Mouse (Mus musculus) neural tube, embryonic 11.5 days (tissue): Measurements from ENCODE around the gene Gm12216. TPM values are rescaled to one million over a fixed set of nuclear protein-coding genes. Genes with fewer than 3 reads are reported as not detected.
"Not testable (repeated sequence)": the region's sequence is repeated elsewhere in the genome, so short reads cannot be mapped to it uniquely, and the experiment has no call there.

Source experiments
- ATAC-seq: fragments of 200-750 bp; cut with Nextera tagmentation; 2 replicates; pipeline ENCODE4 v1.8.0; 2017; ENCODE audit warnings: moderate number of reproducible peaks, mild to moderate bottlenecking, moderate TSS enrichment, moderate library complexity; ENCODE audit not compliant: insufficient read depth, low FRiP score, low TSS enrichment
- DNase-seq: peaks from one replicate; pipeline ENCODE4 v3.0.0-alpha.2; 2015; ENCODE audit warnings: low spot score
- H3K27ac ChIP-seq: fragments of 300-500 bp; sonication (generic); 2 replicates; pipeline ENCODE4 v1.5.1; 2014; ENCODE audit warnings: low read depth, mild to moderate bottlenecking, low read length
- H3K27me3 ChIP-seq: fragments of 300-500 bp; sonication (generic); 2 replicates; pipeline ENCODE4 v1.6.1; 2014; ENCODE audit warnings: mild to moderate bottlenecking, low read length, mixed read lengths; ENCODE audit not compliant: control insufficient read depth, insufficient read depth
- H3K36me3 ChIP-seq: fragments of 300-500 bp; sonication (generic); 2 replicates; pipeline ENCODE4 v1.6.1; 2014; ENCODE audit warnings: mild to moderate bottlenecking, low read length, moderate library complexity, mixed read lengths; ENCODE audit not compliant: control insufficient read depth, insufficient read depth
- H3K4me1 ChIP-seq: fragments of 300-500 bp; sonication (generic); 2 replicates; pipeline ENCODE4 v1.6.1; 2014; ENCODE audit warnings: low read length, mixed read lengths; ENCODE audit not compliant: control insufficient read depth, insufficient read depth
- H3K4me2 ChIP-seq: fragments of 300-500 bp; sonication (generic); 2 replicates; pipeline ENCODE4 v1.6.1; 2014; ENCODE audit warnings: low read depth, mild to moderate bottlenecking, moderate library complexity
- H3K4me3 ChIP-seq: fragments of 300-500 bp; sonication (generic); 2 replicates; pipeline ENCODE4 v1.5.1; 2014; ENCODE audit warnings: low read depth, low read length
- H3K9ac ChIP-seq: fragments of 300-500 bp; sonication (generic); 2 replicates; pipeline ENCODE4 v1.6.1; 2014; ENCODE audit warnings: mild to moderate bottlenecking, low read length
- H3K9me3 ChIP-seq: fragments of 300-500 bp; sonication (generic); 2 replicates; pipeline ENCODE4 v1.6.1; 2016; ENCODE audit warnings: low read length; ENCODE audit not compliant: control insufficient read depth
- WGBS: fragments of 180-500 bp; shearing (Covaris S2); extraction: QIAGEN DNeasy Blood & Tissue Kit; methylation state at CpG from one replicate; pipeline ENCODE4 v1.1.7; 2014; 5-methylcytosine and 5-hydroxymethylcytosine counted together
- polyA plus RNA-seq: library from polyadenylated mRNA; unstranded; fragments of >200 nt; fragmentation: Nextera tagmentation; extraction: Ambion mirVana; gene quantifications from 2 replicates; pipeline ENCODE4 v1.2.1, GENCODE M21; 2014

Gm12216 gene
- polyA plus RNA-seq, 1 experiment from 2014 or later, result not detected

DNA sequence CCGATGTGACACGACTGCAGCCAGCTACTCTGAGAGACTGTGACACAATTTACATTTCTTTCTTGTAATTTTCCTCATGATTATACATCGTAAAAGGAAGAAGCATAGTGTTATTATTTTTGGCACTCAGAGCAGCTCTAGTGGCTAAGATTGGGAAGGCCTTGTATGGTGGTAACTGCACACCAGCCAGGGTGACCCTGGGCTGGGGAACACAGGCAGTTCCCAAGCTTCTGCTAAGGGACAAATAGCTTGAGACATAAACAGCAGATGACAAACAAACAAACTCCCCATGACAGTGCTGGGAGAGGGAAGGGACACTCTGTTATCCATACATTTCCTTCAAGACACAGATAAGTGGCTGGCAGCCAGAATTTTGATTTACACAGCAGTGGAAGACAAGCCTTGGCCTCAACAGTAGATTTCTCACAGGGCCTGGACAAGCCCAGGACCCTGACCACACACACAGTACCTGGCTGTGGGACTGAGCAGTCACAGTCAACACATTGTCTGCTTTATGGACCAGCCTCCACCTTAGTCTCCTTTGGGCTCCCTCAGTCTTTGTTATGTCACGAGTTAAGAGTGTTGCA lies 5.8 kb upstream of the Gm12216 start:
- H3K9me3 ChIP-seq, DNase-seq, H3K27ac ChIP-seq, H3K4me3 ChIP-seq, H3K9ac ChIP-seq, H3K4me1 ChIP-seq, H3K4me2 ChIP-seq, H3K27me3 ChIP-seq, ATAC-seq, H3K36me3 ChIP-seq: not testable (repeated sequence)
- WGBS, result 82% methylated on average over 1 of the region's 4 CpGs

DNA sequence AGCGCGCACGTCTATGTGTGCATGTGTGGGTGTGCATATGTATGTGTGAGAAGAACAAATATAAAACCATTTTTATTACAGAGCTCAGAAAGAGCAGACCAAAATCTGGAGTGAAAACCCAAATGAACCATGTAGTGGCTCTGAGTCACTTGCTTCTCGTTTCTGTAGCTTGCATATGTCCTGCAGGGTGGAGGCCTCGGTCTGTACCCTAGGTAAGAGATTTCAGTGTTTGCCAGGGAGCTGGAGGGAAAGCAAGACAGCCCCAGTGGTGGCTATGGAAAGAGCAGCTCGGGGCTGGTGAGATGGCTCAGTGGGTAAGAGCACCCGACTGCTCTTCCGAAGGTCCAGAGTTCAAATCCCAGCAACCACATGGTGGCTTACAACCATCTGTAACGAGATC lies 1.9 kb upstream of the Gm12216 start:
- H3K4me2 ChIP-seq, H3K9me3 ChIP-seq, ATAC-seq, DNase-seq, H3K4me1 ChIP-seq, H3K27me3 ChIP-seq, H3K4me3 ChIP-seq, H3K9ac ChIP-seq, H3K36me3 ChIP-seq, H3K27ac ChIP-seq: not testable (repeated sequence)
- WGBS, result 81% methylated on average over 8 of the region's 9 CpGs

DNA sequence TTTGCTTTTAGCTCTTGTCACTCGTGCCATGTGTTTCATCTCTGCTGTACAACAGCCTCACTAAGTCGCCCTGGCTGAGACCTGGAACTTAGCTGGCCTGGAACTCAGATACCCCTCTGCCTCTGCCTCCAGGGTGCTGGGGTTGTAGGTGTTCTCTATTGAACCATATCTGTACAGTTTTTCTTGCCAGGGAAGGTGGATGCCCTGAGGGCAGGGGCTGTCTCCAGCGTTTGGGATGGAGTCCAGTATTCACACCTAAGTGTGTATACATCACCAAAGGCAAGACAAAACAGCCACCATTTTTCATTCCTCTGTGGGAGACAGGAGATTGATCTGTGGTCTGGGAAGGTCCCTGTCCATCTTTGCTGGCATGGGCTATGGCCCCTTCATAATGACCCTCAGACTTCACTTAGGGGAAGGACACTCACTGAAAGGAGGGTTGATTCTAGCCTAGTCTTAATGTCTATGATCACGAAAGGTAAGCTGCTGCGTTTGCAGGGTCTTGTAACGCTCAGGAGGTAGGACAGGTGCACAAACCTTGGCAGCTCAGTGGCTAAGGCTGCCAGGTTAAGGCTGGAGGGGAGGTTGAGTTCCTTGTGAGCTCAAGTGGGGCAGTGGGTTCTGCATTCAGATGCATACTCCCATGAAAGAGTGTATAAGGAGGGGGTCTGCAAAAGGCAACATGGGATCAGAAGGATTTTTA lies 847 bp downstream of the Gm12216 start:
- 82% methylated on average over 6 of the region's 6 CpGs for WGBS
- no peak overlapping the region for H3K9ac ChIP-seq
- H3K27me3 ChIP-seq, result no peaks in the 10 kb centered on the region
- no peak overlapping the region for H3K4me3 ChIP-seq
- H3K9me3 ChIP-seq, result no peaks in the 10 kb centered on the region
- no peak overlapping the region for H3K4me2 ChIP-seq
- no peaks in the 10 kb centered on the region for H3K4me1 ChIP-seq
- ATAC-seq (no peak), DNase-seq (no peak)
- no peak overlapping the region for H3K27ac ChIP-seq
- no peaks in the 10 kb centered on the region for H3K36me3 ChIP-seq

DNA sequence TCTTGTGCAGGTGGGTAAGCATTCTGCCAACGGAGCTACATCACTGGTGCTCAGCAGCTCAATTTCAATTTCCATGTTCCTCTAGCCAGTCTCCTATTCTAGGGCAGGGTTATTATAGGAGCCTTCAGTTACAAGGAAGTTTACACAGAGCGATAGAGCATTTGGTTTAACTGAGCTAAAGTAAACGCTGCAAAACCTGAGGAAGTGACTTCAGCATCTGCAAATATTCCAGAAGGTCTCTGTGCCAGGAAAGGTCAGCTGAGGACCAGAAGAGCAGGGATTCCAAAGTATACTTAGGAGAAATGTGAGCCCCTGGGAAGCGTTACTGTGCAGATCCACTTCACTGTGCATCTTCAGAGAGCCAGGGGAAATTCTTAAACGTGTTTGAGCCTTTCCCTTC lies 5.4 kb downstream of the Gm12216 start:
- WGBS, result 67% methylated on average over 5 of the region's 5 CpGs
- no peaks in the 10 kb centered on the region for H3K27me3 ChIP-seq
- no peak overlapping the region for H3K4me2 ChIP-seq
- H3K4me1 ChIP-seq, result no peaks in the 10 kb centered on the region
- no peaks in the 10 kb centered on the region for H3K36me3 ChIP-seq
- no peak for ATAC-seq
- H3K9me3 ChIP-seq, result no peaks in the 10 kb centered on the region
- H3K4me3 ChIP-seq, result no peak overlapping the region
- no peak overlapping the region for H3K27ac ChIP-seq
- H3K9ac ChIP-seq, result no peak overlapping the region
- no peak for DNase-seq

DNA sequence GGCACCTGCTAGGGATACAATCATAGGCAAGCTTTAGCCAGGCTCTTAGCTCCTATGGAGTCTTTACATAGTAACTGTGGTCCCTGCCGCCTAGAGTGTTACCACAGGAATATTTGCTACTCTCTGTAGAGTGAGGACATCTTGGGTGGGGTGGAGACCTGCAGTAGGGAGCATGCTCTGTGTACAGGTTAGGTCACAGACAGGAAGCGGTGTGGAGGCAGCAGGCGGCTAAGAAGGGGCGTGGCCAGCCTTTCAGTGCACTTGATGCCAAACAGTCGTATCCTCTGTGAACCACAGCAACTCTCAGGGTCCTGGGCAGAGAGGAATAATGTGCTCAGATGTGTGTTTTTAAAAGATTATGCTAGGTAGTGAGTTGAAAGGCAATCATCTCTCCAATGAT lies 7.3 kb downstream of the Gm12216 start:
- Histone ChIP-seq H3K9ac (no peak overlapping the region), H3K4me3 (no peak overlapping the region), H3K27ac (no peak overlapping the region), H3K4me1 (no peaks in the 10 kb centered on the region), H3K4me2 (no peak overlapping the region), H3K36me3 (no peaks in the 10 kb centered on the region), H3K27me3 (no peaks in the 10 kb centered on the region), H3K9me3 (no peaks in the 10 kb centered on the region)
- no peak for DNase-seq
- WGBS, result 50% methylated on average over 5 of the region's 5 CpGs
- ATAC-seq, result no peak

DNA sequence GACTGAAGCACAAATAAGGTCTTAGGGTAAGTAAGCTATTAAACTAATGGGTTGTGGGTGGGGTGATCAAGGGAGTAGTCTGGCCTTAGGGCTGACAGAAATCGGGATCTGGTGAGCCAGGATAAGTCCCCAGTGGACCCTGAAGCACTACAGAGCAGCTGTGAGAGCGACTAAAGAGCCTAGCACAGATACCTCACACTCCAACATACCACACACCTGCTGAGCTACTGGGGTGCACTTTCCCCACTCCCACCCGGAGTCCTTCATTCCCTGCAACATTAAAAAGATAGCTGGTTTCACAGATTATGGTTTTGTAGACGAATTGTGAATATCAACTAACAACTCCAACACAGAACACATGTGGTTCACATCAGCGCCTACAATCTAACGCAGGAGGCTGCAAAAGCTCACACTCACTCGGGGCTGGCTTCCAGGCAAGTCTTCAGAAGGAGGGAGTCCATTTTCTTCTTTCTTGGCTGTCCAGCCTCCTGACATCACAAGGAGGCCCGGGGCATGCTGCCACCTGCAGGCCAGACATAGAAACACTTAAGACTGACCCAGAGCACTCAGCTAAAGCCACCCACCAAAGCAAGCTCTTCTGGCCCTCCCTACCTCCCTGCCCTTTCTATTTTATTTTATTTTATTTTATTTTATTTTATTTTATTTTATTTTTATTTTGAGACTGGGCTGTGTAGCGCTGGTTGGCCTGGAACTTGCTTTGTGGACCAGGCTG lies 9.3 kb downstream of the Gm12216 start:
- ATAC-seq (peak; percentile 41; the same call in 1 of the 2 replicates), DNase-seq (peak; percentile 81)
- Histone ChIP-seq H3K4me2 (no peak overlapping the region), H3K4me1 (no peaks in the 10 kb centered on the region), H3K27me3 (no peaks in the 10 kb centered on the region), H3K9me3 (no peaks in the 10 kb centered on the region), H3K27ac (no peak overlapping the region), H3K36me3 (no peaks in the 10 kb centered on the region), H3K9ac (no peak overlapping the region), H3K4me3 (no peak overlapping the region)
- 33% methylated on average over 9 of the region's 9 CpGs for WGBS

DNA sequence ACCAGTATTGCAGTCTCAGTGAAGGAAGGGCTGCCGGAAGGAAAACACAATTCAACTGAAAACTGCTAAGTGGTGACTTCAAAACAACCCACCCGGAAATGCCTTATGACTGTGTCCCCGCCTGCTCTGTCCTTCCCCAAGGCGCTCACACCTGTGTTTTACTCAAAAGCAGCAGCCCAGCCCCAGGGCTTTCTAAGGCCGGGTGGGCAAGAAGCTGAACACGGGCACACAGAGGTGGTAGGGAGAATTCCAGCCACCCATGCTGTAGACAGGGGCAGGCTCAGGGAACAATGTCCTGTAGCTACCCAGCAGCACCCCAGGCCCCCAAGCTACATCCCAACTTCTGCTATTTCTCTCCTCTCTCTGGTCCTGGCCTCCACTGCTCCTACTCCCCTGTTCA lies 13.4 kb downstream of the Gm12216 start:
- DNase-seq (no peak), ATAC-seq (no peak)
- Histone ChIP-seq H3K4me1 (no peaks in the 10 kb centered on the region), H3K4me3 (no peak overlapping the region), H3K9ac (no peak overlapping the region), H3K4me2 (no peak overlapping the region), H3K27me3 (no peaks in the 10 kb centered on the region), H3K9me3 (no peaks in the 10 kb centered on the region), H3K27ac (no peak overlapping the region), H3K36me3 (no peaks in the 10 kb centered on the region)
- WGBS, result 72% methylated on average over 6 of the region's 6 CpGs

DNA sequence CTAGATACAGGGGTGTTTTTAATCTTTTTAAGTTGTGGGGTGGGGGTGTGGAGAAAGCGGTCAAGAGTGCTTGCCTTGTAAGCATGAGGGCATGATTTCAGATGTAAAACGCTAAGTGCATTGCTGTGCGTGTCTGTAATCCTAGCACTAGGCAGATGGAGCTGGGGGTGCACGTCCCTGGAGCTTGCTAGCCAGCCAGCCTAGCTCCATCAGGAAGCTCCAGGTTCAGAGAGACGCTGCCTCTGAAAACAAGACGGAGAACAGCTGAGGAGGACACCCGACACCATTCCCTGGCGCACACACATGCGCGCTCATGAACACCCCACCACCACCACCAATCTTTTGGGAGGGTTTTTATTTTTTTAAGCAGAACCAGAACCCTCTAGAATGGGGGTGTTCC lies 15.9 kb downstream of the Gm12216 start:
- Histone ChIP-seq H3K9ac (no peak overlapping the region), H3K9me3 (no peaks in the 10 kb centered on the region), H3K36me3 (no peaks in the 10 kb centered on the region), H3K4me2 (no peak overlapping the region), H3K27me3 (no peaks in the 10 kb centered on the region), H3K4me1 (no peaks in the 10 kb centered on the region), H3K4me3 (no peak overlapping the region), H3K27ac (no peak overlapping the region)
- WGBS, result 71% methylated on average over 10 of the region's 10 CpGs
- no peak for ATAC-seq
- DNase-seq, result no peak

DNA sequence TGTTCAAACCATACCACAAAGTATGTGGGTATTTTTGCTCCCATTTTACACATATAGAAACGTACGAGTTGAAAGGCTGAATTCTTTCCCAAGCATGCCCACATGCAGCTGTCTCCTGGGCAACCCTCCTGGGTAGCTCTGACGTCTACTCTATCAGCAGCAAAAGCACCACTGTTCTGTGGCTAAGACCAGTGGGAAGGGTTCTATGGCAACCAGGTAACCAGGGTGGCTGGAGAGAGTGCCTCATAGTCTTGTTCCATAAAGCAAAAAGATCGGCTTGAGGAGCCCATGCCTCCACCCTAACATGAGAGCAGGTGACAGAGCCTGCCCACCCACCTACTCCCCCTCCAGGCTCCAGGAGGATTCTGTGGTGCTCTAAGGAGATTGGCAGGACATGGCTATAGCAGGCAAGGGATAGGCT lies 16.9 kb downstream of the Gm12216 start:
- Histone ChIP-seq H3K36me3 (no peaks in the 10 kb centered on the region), H3K9me3 (no peaks in the 10 kb centered on the region), H3K4me3 (no peak overlapping the region), H3K9ac (no peak overlapping the region), H3K4me2 (no peak overlapping the region), H3K27ac (no peak overlapping the region), H3K4me1 (no peaks in the 10 kb centered on the region), H3K27me3 (no peaks in the 10 kb centered on the region)
- 60% methylated on average over 4 of the region's 4 CpGs for WGBS
- no peak for ATAC-seq
- no peak for DNase-seq
